In genomic region chr1:138590451-138591022, GRCm38 (mm10) we compare ENCODE assay signal across 26 mouse cellular contexts. TPM values are rescaled to one million over a fixed set of nuclear protein-coding genes. Genes with fewer than 3 reads are reported as not detected.
DNase-seq lines count a peak whose midpoint lies in the region; ATAC-seq and TF ChIP-seq lines count a peak whose summit lies in the region.
"Had no signal": no experiment of that assay in that cellular context is flagged by ENCODE, and none has a peak within 500 bp of the region (broad histone marks: within the 10 kb centered on the region; RNA-seq: fewer than 3 reads in every experiment).

No protein-coding gene starts in this region.

- H3K27ac ChIP-seq in liver, adult 2 months (replicated peaks; ENCODE audit: insufficient read depth, low read depth, low read length) = no peak overlapping the region; the same call in 1 of the 2 replicates
- no peak overlapping the region; the same call in 1 of the 2 replicates for H3K27ac ChIP-seq in midbrain, embryonic 11.5 days (ENCODE audit: low read depth, low read length)
- no peak overlapping the region for H3K27ac ChIP-seq in midbrain, embryonic 14.5 days (replicated peaks; ENCODE audit: low read depth, low read length)
- H3K27ac ChIP-seq in gastrocnemius, adult 2 months = no peak overlapping the region
- H3K27ac ChIP-seq: embryonic facial prominence, embryonic 12.5 days; hindbrain, embryonic 13.5 days; kidney, embryonic 15.5 days; left cerebral cortex, adult 2 months; liver, embryonic 12.5 days; lung, embryonic 15.5 days had no signal

- H3K79me2 ChIP-seq in liver, adult 2 months (ENCODE audit: control insufficient read depth, insufficient read depth, low read length) = peaks cover 47% of the 10 kb centered on the region

- 65% methylated on average over 8 of the region's 8 CpGs for WGBS in liver, adult 2 months
- WGBS in midbrain, embryonic 11.5 days = 87% methylated on average over 8 of the region's 8 CpGs
- 92% methylated on average over 8 of the region's 8 CpGs for WGBS in midbrain, embryonic 14.5 days

- no peak overlapping the region for H3K4me3 ChIP-seq in liver, adult 2 months (ENCODE audit: insufficient read depth, low read depth, low read length)
- H3K4me3 ChIP-seq in midbrain, embryonic 11.5 days (ENCODE audit: low read depth, low read length) = no peak overlapping the region
- no peak overlapping the region for H3K4me3 ChIP-seq in midbrain, embryonic 14.5 days (replicated peaks; ENCODE audit: low read depth, low read length)
- H3K4me3 ChIP-seq in gastrocnemius, adult 2 months = no peak overlapping the region
- H3K4me3 ChIP-seq: embryonic facial prominence, embryonic 12.5 days; hindbrain, embryonic 13.5 days; kidney, embryonic 15.5 days; left cerebral cortex, adult 2 months; liver, embryonic 12.5 days; lung, embryonic 15.5 days; megakaryocyte, embryonic 14.5 days; myocyte had no signal

- no peak overlapping the region for H3K4me2 ChIP-seq in midbrain, embryonic 11.5 days
- no peak overlapping the region for H3K4me2 ChIP-seq in midbrain, embryonic 14.5 days (ENCODE audit: low read length)
- H3K4me2 ChIP-seq: embryonic facial prominence, embryonic 12.5 days; hindbrain, embryonic 13.5 days; kidney, embryonic 15.5 days; liver, embryonic 12.5 days; lung, embryonic 15.5 days had no signal

- no peak for TF ChIP-seq POLR2A in liver, adult 2 months (IDR thresholded peaks at IDR 0.05; ENCODE audit: extremely low read depth, insufficient read depth, low read length)

- no peaks in the 10 kb centered on the region for H3K27me3 ChIP-seq in liver, adult 2 months (ENCODE audit: control insufficient read depth, insufficient read depth, low read length)
- H3K27me3 ChIP-seq in midbrain, embryonic 11.5 days (ENCODE audit: control insufficient read depth, insufficient read depth, low read length) = no peaks in the 10 kb centered on the region
- no peaks in the 10 kb centered on the region for H3K27me3 ChIP-seq in midbrain, embryonic 14.5 days (ENCODE audit: control insufficient read depth, insufficient read depth, low read length)
- H3K27me3 ChIP-seq: embryonic facial prominence, embryonic 12.5 days; hindbrain, embryonic 13.5 days; kidney, embryonic 15.5 days; liver, embryonic 12.5 days; lung, embryonic 15.5 days; megakaryocyte, embryonic 14.5 days had no signal

- ATAC-seq in midbrain, embryonic 11.5 days (ENCODE audit: low FRiP score) = 0 out of 2 replicates have a peak, but pooled peaks have one; percentile 5
- no peak for ATAC-seq in midbrain, embryonic 14.5 days (ENCODE audit: low FRiP score, low TSS enrichment)
- ATAC-seq: forebrain, postnatal 0 days; intestine, postnatal 0 days; liver, embryonic 12.5 days; midbrain, embryonic 16.5 days had no signal

- H3K4me1 ChIP-seq in liver, adult 2 months (ENCODE audit: control insufficient read depth, insufficient read depth, low read length) = peaks cover 14% of the 10 kb centered on the region
- H3K4me1 ChIP-seq in midbrain, embryonic 11.5 days (ENCODE audit: control insufficient read depth, insufficient read depth, low read length) = no peaks in the 10 kb centered on the region
- no peaks in the 10 kb centered on the region for H3K4me1 ChIP-seq in midbrain, embryonic 14.5 days (ENCODE audit: control insufficient read depth, insufficient read depth, low read length)
- H3K4me1 ChIP-seq: embryonic facial prominence, embryonic 12.5 days; liver, embryonic 12.5 days; lung, embryonic 15.5 days had no signal

- intact Hi-C loops in gastrocnemius, adult 2 months (cut with DNase I) = no loop called here

- DNase-seq in liver, adult 2 months (ENCODE audit: extremely low read depth, low read depth, low spot score) = peak; percentile 41
- no peak for DNase-seq in liver
- no peak for DNase-seq in midbrain, embryonic 11.5 days (ENCODE audit: low spot score, missing footprints)
- no peak for DNase-seq in midbrain, embryonic 14.5 days
- peak; percentile 58 for DNase-seq in induced T-regulatory cell, adult 2 months (ENCODE audit: low read depth)
- no peak for DNase-seq in adrenal gland, adult 8-10 months
- no peak for DNase-seq in gastrocnemius, adult 2 months
- DNase-seq: B cell, adult 2 months; cerebellum, adult 11 months; cerebellum, adult 9-11 months; forebrain, postnatal 0 days; gastrocnemius, postnatal 36 days; kidney, postnatal 4 days; layer of hippocampus, adult 9-11 months; right cerebral cortex, adult 18-20 months; right cerebral cortex, postnatal 4 days had no signal

- peaks cover 4% of the 10 kb centered on the region; the same call in 1 of the 2 replicates for H3K36me3 ChIP-seq in liver, adult 2 months (ENCODE audit: control insufficient read depth, insufficient read depth, low read length)
- no peaks in the 10 kb centered on the region for H3K36me3 ChIP-seq in midbrain, embryonic 11.5 days (ENCODE audit: control insufficient read depth, insufficient read depth, low read length)
- no peaks in the 10 kb centered on the region for H3K36me3 ChIP-seq in midbrain, embryonic 14.5 days (ENCODE audit: control insufficient read depth, insufficient read depth, low read length)
- H3K36me3 ChIP-seq: hindbrain, embryonic 13.5 days; lung, embryonic 15.5 days had no signal

- no peaks in the 10 kb centered on the region for H3K9me3 ChIP-seq in midbrain, embryonic 11.5 days (ENCODE audit: control insufficient read depth, low read length)
- H3K9me3 ChIP-seq in midbrain, embryonic 14.5 days (ENCODE audit: control insufficient read depth, low read length) = no peaks in the 10 kb centered on the region
- H3K9me3 ChIP-seq: embryonic facial prominence, embryonic 12.5 days; hindbrain, embryonic 13.5 days; kidney, embryonic 15.5 days; liver, embryonic 12.5 days; lung, embryonic 15.5 days had no signal

- TF ChIP-seq CTCF in liver, adult 2 months (IDR thresholded peaks at IDR 0.05; ENCODE audit: low read depth, low read length) = no peak
- TF ChIP-seq CTCF in gastrocnemius, adult 2 months (IDR thresholded peaks at IDR 0.05) = no peak

- H3K9ac ChIP-seq in liver, adult 2 months (ENCODE audit: low read depth, low read length) = no peak overlapping the region
- H3K9ac ChIP-seq in midbrain, embryonic 11.5 days (ENCODE audit: low read length) = no peak overlapping the region
- no peak overlapping the region for H3K9ac ChIP-seq in midbrain, embryonic 14.5 days (replicated peaks; ENCODE audit: low read length)
- H3K9ac ChIP-seq: embryonic facial prominence, embryonic 12.5 days; forebrain, postnatal 0 days; hindbrain, embryonic 13.5 days; kidney, embryonic 15.5 days; liver, embryonic 12.5 days; lung, embryonic 15.5 days had no signal

RNA-seq across cellular contexts. Expression of gene Nek7, which starts 29.4 kb away (rescaled TPM):
- 31.5 and 31.7 TPM in 2 replicates for total RNA-seq in liver, adult 2 months (2014; rRNA removed)
- 6.3 and 7.7 TPM in 2 replicates for polyA plus RNA-seq in liver, adult 2 months (2012; rRNA removed)
- polyA plus RNA-seq in midbrain, embryonic 11.5 days (2014; fragmentation: Nextera tagmentation; extraction: Ambion mirVana) = 30.6 and 37.1 TPM in 2 replicates
- polyA plus RNA-seq in midbrain, embryonic 14.5 days (2014; fragmentation: Nextera tagmentation; extraction: Ambion mirVana) = 13.1 and 24.3 TPM in 2 replicates
- 10 to 100 TPM; 47.2 to 56.6 (median 48.7) TPM for total RNA-seq in adrenal gland, adult 8-10 months (2022)
- 100 to 1,000 TPM in 1 of 2 experiments, 10 to 100 TPM in 1; 97.8 to 113 TPM for total RNA-seq in gastrocnemius, adult 2 months (2021)

Comparison
In these comparisons a context has a peak if more than half of its experiments do, and no peak if none do; other contexts are left out.
1. DNase-seq: peak in liver, adult 2 months (single experiment) and induced T-regulatory cell, adult 2 months (single experiment); none in liver (single experiment), midbrain, embryonic 11.5 days (single experiment), midbrain, embryonic 14.5 days (single experiment), adrenal gland, adult 8-10 months (single experiment) and gastrocnemius, adult 2 months (single experiment).